22 mouse cellular contexts compared by ENCODE assay signal in genomic region chr13:95044108-95044507, GRCm38 (mm10).
DNase-seq lines count a peak whose midpoint lies in the region; ATAC-seq lines count a peak whose summit lies in the region.
"Had no signal": no experiment of that assay in that cellular context is flagged by ENCODE, and none has a peak within 500 bp of the region (broad histone marks: within the 10 kb centered on the region; RNA-seq: fewer than 3 reads in every experiment).

No protein-coding gene starts in this region.

- DNase-seq in heart, adult 11 months: peak; percentile 73
- no peak for DNase-seq in heart, embryonic 10.5 days (ENCODE audit: low spot score)
- DNase-seq in lung, postnatal 10 days: no peak
- DNase-seq: adrenal gland, adult 8-10 months; adrenal gland, postnatal 14 days; adrenal gland, postnatal 36 days; B cell, adult 2 months; cerebellum, adult 11-12 months; cerebellum, adult 2 months; cerebellum, adult 9-10 months; cerebellum, postnatal 25 days had no signal

- H3K27me3 ChIP-seq in heart, embryonic 10.5 days (ENCODE audit: insufficient read depth, poor library complexity, severe bottlenecking): no peaks in the 10 kb centered on the region
- H3K27me3 ChIP-seq: CH12.LX; embryonic facial prominence, embryonic 12.5 days; forebrain, embryonic 13.5 days; forebrain, embryonic 15.5 days; Patski had no signal

- no peak overlapping the region for H3K4me3 ChIP-seq in heart, embryonic 10.5 days
- H3K4me3 ChIP-seq: embryonic facial prominence, embryonic 10.5 days; embryonic facial prominence, embryonic 12.5 days; forebrain, embryonic 13.5 days; forebrain, embryonic 15.5 days had no signal

- peaks cover 3% of the 10 kb centered on the region; the same call in 1 of the 2 replicates for H3K4me1 ChIP-seq in heart, embryonic 10.5 days
- H3K4me1 ChIP-seq: forebrain, embryonic 13.5 days; forebrain, embryonic 15.5 days had no signal

- H3K9me3 ChIP-seq in heart, embryonic 10.5 days: no peaks in the 10 kb centered on the region
- H3K9me3 ChIP-seq: embryonic facial prominence, embryonic 10.5 days; embryonic facial prominence, embryonic 12.5 days; forebrain, embryonic 13.5 days; forebrain, embryonic 15.5 days; G1E had no signal

- ATAC-seq in granulocyte monocyte progenitor cell, adult 5-6 weeks (replicated peaks; ENCODE audit: poor library complexity, severe bottlenecking): peak; percentile 68
- ATAC-seq in megakaryocyte progenitor cell, adult 5-6 weeks (replicated peaks; ENCODE audit: poor library complexity): peak; percentile 39; the same call in 1 of the 2 replicates
- ATAC-seq: activated CD4-positive, CD25-positive, alpha-beta regulatory T cell, adult 4 months; CD4-positive, CD25-positive, alpha-beta regulatory T cell, adult 4 months; forebrain, embryonic 13.5 days; forebrain, embryonic 15.5 days; Patski had no signal

- WGBS in heart, embryonic 10.5 days: 38% methylated on average over 1 of the region's 1 CpGs

- H3K36me3 ChIP-seq in heart, embryonic 10.5 days: no peaks in the 10 kb centered on the region
- H3K36me3 ChIP-seq: embryonic facial prominence, embryonic 10.5 days; embryonic facial prominence, embryonic 12.5 days; forebrain, embryonic 15.5 days; G1E had no signal

- no peak overlapping the region for H3K27ac ChIP-seq in heart, embryonic 10.5 days
- H3K27ac ChIP-seq: embryonic facial prominence, embryonic 10.5 days; embryonic facial prominence, embryonic 12.5 days; forebrain, embryonic 13.5 days; forebrain, embryonic 15.5 days had no signal
